Mouse (Mus musculus): ENCODE results near the gene Tmeff1. TPM values are rescaled to one million over a fixed set of nuclear protein-coding genes. Genes with fewer than 3 reads are reported as not detected.

Gene Tmeff1
- total RNA-seq, 1 experiment: 257 TPM

DNA sequence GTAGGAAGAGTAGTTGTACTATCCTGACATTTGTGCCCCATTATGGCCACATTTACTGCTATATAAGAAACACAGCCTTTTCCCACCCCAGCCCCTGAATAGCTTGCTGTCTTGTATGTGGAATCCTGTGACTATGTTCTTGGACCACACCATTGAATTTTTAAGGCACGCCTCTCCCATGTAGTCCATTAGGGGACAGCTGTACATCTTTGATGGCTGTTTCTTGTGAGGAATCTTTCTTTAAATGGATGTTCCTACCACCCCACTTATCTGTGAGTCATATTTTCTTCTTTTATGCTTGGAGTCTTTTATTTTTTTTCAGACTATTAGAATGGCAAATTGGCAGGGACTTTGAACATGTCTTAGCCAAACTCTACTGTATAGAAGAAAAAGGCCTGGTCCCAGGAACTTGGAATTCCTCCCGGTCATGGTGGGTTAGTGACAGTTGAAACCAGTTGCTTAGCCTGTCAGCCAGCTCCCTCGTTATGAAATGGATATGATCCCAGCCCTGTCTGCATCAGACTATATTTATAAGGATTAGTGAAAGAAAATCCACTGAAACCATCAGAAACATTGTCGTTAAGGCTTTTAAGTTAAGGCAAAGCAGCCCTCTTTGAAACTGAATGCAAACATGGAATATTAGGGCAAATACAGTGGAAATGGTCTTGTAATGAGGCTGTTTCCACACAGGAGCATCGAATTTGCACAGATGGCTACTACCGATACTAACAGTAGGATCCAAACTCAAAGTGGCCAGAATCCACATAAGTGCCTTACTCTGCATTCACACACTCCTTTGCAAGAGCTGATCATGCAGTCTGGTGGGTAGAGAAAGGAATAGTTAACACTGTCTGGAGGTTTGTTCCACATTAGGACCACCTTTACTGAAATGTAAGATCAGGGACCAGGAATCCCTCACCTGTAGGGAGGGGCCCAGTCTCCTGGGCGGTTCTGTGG lies 75.9 kb downstream of the Tmeff1 start:
- H3K36me3 ChIP-seq (ENCODE audit: control insufficient read depth, insufficient read depth, low read length, poor library complexity, severe bottlenecking): peaks cover 33% of the 10 kb centered on the region
- no peak overlapping the region for H3K9ac ChIP-seq (ENCODE audit: insufficient read depth, low read depth, low read length, poor library complexity, severe bottlenecking)
- H3K9me3 ChIP-seq (ENCODE audit: control insufficient read depth, insufficient read depth, low read depth, low read length): no peaks in the 10 kb centered on the region
- in situ Hi-C loops (cut with MboI; ENCODE audit: low sequenced_read_pairs in 2 of 2, unreplicated experiment in 2 of 2): no loop called here
- no peak overlapping the region for H3K27ac ChIP-seq (ENCODE audit: insufficient read depth, low read depth, low read length, poor library complexity, severe bottlenecking)
- TF ChIP-seq MAFK (IDR thresholded peaks at IDR 0.05; ENCODE audit: insufficient read depth, low read depth, low read length) (no peak), HCFC1 (IDR thresholded peaks at IDR 0.05; ENCODE audit: borderline replicate concordance, insufficient read depth, low read length) (no peak), ZNF384 (IDR thresholded peaks at IDR 0.05; ENCODE audit: low read depth, low read length) (no peak), CHD2 (IDR thresholded peaks at IDR 0.05; ENCODE audit: low read depth, low read length) (no peak), ZC3H11A (IDR thresholded peaks at IDR 0.05; ENCODE audit: borderline replicate concordance, low read depth, low read length) (no peak)
- DNase-seq (ENCODE audit: low read depth, low spot score): no peak
- H3K4me1 ChIP-seq (ENCODE audit: control insufficient read depth in 2 of 2, insufficient read depth in 2 of 2, low read length in 2 of 2, poor library complexity in 1 of 2): no peaks in the 10 kb centered on the region
- no peak overlapping the region for H3K4me3 ChIP-seq (ENCODE audit: insufficient read depth in 1 of 2, low read depth in 1 of 2, low read length in 2 of 2, poor library complexity in 1 of 2, severe bottlenecking in 1 of 2)

DNA sequence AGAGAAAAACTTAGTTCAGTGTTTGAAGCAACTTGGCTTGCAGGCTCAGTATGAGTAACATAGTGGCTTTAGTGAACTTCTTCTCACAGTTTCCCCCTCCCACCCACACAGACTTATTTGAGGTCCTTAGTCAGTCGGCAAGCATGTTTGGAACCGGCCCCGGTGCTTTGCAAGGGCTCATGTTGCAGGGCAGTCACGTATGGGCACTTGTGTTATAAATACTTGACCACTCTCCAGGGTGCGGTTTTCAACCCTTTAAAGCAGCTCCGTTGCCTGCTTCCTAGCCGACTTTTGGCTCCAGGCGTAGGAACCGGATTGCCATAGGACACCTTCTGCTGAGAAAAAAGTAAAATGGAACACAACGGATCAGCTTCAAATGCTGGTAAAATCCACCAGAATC lies 78.3 kb downstream of the Tmeff1 start, which contains the start of gene Cavin4:
Cavin4 (plus strand) TSS at position 244 of the 400 bp plus-strand sequence.
- H3K9ac ChIP-seq (ENCODE audit: insufficient read depth, low read depth, low read length, poor library complexity, severe bottlenecking): no peak within 1 kb of the TSS
- TF ChIP-seq CHD2 (IDR thresholded peaks at IDR 0.05; ENCODE audit: low read depth, low read length) (no peak), MAFK (IDR thresholded peaks at IDR 0.05; ENCODE audit: insufficient read depth, low read depth, low read length) (no peak), ZNF384 (IDR thresholded peaks at IDR 0.05; ENCODE audit: low read depth, low read length) (no peak), ZC3H11A (IDR thresholded peaks at IDR 0.05; ENCODE audit: borderline replicate concordance, low read depth, low read length) (no peak), HCFC1 (IDR thresholded peaks at IDR 0.05; ENCODE audit: borderline replicate concordance, insufficient read depth, low read length) (no peak)
- no peak within 1 kb of the TSS for H3K27ac ChIP-seq (ENCODE audit: insufficient read depth, low read depth, low read length, poor library complexity, severe bottlenecking)
- no peaks in the 10 kb centered on the region for H3K9me3 ChIP-seq (ENCODE audit: control insufficient read depth, insufficient read depth, low read depth, low read length)
- peaks cover 21% of the 10 kb centered on the region for H3K36me3 ChIP-seq (ENCODE audit: control insufficient read depth, insufficient read depth, low read length, poor library complexity, severe bottlenecking)
- DNase-seq (ENCODE audit: low read depth, low spot score): no peak
- H3K4me1 ChIP-seq (ENCODE audit: control insufficient read depth in 2 of 2, insufficient read depth in 2 of 2, low read length in 2 of 2, poor library complexity in 1 of 2): no peaks in the 10 kb centered on the region
- H3K4me3 ChIP-seq (ENCODE audit: insufficient read depth in 1 of 2, low read depth in 1 of 2, low read length in 2 of 2, poor library complexity in 1 of 2, severe bottlenecking in 1 of 2): no peak within 1 kb of the TSS
- in situ Hi-C loops (cut with MboI; ENCODE audit: low sequenced_read_pairs in 2 of 2, unreplicated experiment in 2 of 2): no loop called here

DNA sequence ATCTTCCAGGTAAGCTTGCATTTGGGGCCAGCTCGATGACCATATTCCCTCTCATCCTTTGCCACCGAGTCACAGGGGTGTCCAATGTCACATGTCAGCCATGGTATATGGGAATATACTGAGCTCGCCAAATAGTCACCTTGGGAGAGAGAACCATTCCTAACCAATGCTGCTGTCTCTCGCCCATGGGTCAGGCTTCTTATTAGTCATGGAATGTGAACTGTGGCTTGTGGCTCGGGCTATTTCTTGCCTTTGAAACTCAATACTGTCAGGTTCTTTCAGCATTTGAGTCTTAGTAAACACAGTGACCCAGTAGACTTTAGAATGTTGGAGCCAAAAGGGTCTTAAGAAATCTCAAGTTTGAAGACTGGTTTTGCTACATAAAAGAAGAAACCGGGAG lies 79.0 kb downstream of the Tmeff1 start:
- H3K4me3 ChIP-seq (ENCODE audit: insufficient read depth in 1 of 2, low read depth in 1 of 2, low read length in 2 of 2, poor library complexity in 1 of 2, severe bottlenecking in 1 of 2): no peak overlapping the region
- H3K9ac ChIP-seq (ENCODE audit: insufficient read depth, low read depth, low read length, poor library complexity, severe bottlenecking): no peak overlapping the region
- no peak for TF ChIP-seq ZNF384 (IDR thresholded peaks at IDR 0.05; ENCODE audit: low read depth, low read length)
- TF ChIP-seq MAFK (IDR thresholded peaks at IDR 0.05; ENCODE audit: insufficient read depth, low read depth, low read length): no peak
- no peak for TF ChIP-seq ZC3H11A (IDR thresholded peaks at IDR 0.05; ENCODE audit: borderline replicate concordance, low read depth, low read length)
- no peak for TF ChIP-seq HCFC1 (IDR thresholded peaks at IDR 0.05; ENCODE audit: borderline replicate concordance, insufficient read depth, low read length)
- no peak for TF ChIP-seq CHD2 (IDR thresholded peaks at IDR 0.05; ENCODE audit: low read depth, low read length)
- in situ Hi-C loops (cut with MboI; ENCODE audit: low sequenced_read_pairs in 2 of 2, unreplicated experiment in 2 of 2): no loop called here
- H3K4me1 ChIP-seq (ENCODE audit: control insufficient read depth in 2 of 2, insufficient read depth in 2 of 2, low read length in 2 of 2, poor library complexity in 1 of 2): no peaks in the 10 kb centered on the region
- H3K36me3 ChIP-seq (ENCODE audit: control insufficient read depth, insufficient read depth, low read length, poor library complexity, severe bottlenecking): peaks cover 19% of the 10 kb centered on the region
- H3K9me3 ChIP-seq (ENCODE audit: control insufficient read depth, insufficient read depth, low read depth, low read length): no peaks in the 10 kb centered on the region
- H3K27ac ChIP-seq (ENCODE audit: insufficient read depth, low read depth, low read length, poor library complexity, severe bottlenecking): no peak overlapping the region
- no peak for DNase-seq (ENCODE audit: low read depth, low spot score)

GRCm38 (mm10) chr4:48667279-48667678 lies 82.3 kb downstream of the Tmeff1 start:
- no peak for DNase-seq (ENCODE audit: low read depth, low spot score)
- Histone ChIP-seq H3K4me3 (ENCODE audit: insufficient read depth in 1 of 2, low read depth in 1 of 2, low read length in 2 of 2, poor library complexity in 1 of 2, severe bottlenecking in 1 of 2) (no peak overlapping the region), H3K27ac (ENCODE audit: insufficient read depth, low read depth, low read length, poor library complexity, severe bottlenecking) (no peak overlapping the region), H3K9me3 (ENCODE audit: control insufficient read depth, insufficient read depth, low read depth, low read length) (no peaks in the 10 kb centered on the region), H3K36me3 (ENCODE audit: control insufficient read depth, insufficient read depth, low read length, poor library complexity, severe bottlenecking) (peaks cover 26% of the 10 kb centered on the region), H3K4me1 (ENCODE audit: control insufficient read depth in 2 of 2, insufficient read depth in 2 of 2, low read length in 2 of 2, poor library complexity in 1 of 2) (no peaks in the 10 kb centered on the region), H3K9ac (ENCODE audit: insufficient read depth, low read depth, low read length, poor library complexity, severe bottlenecking) (no peak overlapping the region)
- TF ChIP-seq ZC3H11A (IDR thresholded peaks at IDR 0.05; ENCODE audit: borderline replicate concordance, low read depth, low read length) (no peak), HCFC1 (IDR thresholded peaks at IDR 0.05; ENCODE audit: borderline replicate concordance, insufficient read depth, low read length) (no peak), ZNF384 (IDR thresholded peaks at IDR 0.05; ENCODE audit: low read depth, low read length) (no peak), CHD2 (IDR thresholded peaks at IDR 0.05; ENCODE audit: low read depth, low read length) (no peak), MAFK (IDR thresholded peaks at IDR 0.05; ENCODE audit: insufficient read depth, low read depth, low read length) (no peak)
- in situ Hi-C loops (cut with MboI; ENCODE audit: low sequenced_read_pairs in 2 of 2, unreplicated experiment in 2 of 2): no loop called here
